Mouse (Mus musculus) mouse trophoblast stem cell (cell line): ENCODE measurements around the gene Rsf1.

Experiments
- in situ Hi-C, 2 experiments: fragments of 300-500 bp; cut with MseI, MboI; formaldehyde crosslinking; loops; 2 replicates in 1 of 2; 3 replicates in 1 of 2; pipeline ENCODE4 v1.15.1; 2025

The Rsf1 gene

DNA sequence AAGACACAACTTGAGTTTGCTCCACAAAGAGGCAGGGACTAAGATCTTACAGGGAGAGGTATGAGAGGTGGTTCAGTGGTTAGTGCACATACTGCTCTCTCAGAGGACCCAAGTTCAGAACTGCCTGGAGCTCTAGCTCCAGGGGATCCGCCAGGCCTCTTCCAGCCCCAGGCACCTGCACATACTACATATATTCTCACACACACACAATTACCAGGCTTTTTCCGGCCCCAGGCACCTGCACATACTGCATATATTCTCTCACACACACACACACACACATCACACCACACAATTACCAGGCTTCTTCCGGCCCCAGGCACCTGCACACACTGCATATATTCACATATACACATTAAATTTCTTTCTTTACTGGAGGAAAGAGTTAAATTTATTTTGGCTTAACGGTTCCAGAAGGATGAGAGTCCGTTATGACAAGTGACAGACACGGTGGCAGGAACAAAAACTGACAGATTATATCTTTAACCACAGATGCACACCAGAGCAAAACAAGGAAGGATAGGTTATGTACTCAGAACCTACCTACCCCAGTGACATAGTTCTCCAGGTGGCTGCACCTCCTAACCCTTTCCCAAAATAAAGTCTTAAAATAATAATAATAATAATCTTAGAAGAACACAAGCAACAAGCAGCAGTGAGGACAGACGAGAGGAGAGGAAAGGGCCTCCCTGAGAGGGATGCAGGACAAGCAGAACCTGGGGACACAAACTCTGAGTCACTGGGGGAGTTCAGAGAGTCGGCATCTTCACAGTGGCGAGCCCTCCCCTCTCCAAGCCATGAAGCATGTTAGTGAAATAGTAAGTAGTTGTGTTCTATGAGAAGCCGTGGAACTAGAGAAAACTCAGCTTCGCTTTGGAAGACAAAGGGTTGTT lies 144.2 kb downstream of the Rsf1 start:
- in situ Hi-C loops: no loop called here

DNA sequence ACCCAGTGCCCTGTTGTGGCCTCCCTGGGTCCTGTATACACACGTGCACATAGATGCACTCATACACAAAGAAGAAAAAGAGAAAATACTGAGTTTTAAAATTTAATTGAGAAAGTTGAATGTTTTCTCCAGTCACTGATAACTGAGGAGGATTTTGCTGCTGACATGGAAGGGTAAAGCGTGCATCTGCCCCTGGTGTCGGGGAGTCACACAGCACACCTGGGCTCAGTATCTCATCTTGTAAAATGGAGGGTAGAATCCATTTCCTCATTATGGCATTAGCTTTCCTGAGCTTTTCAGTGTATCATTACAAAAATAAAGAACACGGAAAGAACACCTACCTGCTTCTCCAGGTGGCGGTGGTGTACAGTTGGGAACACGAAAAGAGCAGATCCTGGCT lies 145.7 kb downstream of the Rsf1 start:
- in situ Hi-C loops: no loop called here

DNA sequence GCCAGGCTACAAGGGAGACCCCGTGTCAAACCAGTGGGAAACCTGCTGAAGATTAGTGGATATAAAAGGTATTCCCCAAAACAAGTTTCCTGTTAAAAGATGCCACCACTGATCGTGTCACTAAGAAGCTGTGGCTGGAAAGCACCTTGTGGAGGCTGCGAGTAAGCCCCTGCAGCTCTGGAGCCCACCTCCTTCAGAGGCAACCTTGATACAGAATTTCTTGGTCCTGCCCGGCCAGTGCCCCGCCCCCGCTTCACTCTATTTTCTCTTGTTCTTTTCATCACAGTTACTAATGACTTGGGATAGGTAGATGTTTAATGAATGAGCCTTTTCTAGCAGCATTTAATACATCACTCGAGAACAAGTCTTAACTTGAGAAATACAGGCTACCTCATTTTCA lies 146.4 kb downstream of the Rsf1 start:
- in situ Hi-C loops: no loop called here

DNA sequence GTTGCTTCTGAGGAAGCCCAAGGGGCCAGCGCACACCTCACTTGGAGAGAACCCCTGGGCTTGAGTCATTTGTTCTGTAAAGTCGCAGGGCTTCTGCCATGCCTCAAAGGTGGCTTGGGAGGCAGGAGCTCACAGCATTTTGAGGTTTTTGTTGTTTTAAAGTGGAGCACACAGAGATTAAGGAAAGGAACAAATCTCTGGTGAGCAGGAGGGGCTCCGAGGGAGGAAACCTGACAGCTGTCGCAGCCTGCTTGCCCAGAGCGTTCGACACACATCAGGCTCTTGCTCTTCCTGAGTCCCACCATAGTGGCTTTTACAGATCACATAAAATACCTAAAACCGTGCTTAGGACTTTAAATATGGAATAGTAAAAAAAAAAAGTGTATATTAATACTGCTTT lies 147.1 kb downstream of the Rsf1 start:
- in situ Hi-C loops: no loop called here

DNA sequence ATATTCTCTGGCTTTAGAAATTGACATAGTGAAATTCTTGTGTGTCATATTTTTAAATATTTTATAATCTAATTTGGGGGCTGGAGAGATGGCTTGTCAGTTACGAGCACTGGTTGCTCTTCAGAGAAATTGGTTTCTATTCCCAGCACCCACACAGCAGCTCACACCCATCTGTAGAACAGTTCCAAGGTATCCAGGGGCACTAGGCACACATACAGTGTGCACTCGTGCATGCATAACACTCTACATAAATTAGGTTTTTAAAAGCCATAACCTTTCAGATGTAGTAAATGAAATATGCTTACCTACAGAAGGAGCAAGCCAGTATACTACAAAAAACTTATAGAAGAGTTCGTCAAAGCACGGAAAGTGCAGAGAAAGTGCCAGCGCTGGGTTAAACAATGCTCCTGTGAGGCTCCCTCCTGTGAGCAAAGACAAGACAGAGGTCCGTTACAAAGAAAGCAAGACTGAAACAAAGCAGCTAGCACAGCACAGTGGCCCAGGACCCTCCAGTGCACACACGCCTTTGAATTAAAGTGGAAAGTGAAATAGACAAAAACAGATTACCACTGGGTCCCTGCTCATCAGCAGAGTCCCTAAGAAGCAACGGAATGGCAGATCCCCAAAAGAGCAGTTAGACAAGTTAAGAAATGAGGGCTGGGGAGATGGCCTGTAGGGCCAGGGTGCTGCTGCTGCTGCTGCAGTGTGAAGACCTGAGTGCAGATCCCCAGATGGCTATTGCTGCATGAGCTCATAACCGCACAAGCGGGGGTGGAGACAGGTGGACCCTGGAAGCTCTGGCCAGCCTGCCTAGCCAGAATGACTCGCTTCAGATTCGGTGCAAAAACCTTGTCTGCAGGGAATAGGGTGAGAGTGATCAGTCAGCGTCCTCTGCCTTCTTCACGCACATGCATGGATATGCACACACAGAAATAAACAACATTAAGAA lies 149.3 kb downstream of the Rsf1 start:
- in situ Hi-C loops: no loop called here

DNA sequence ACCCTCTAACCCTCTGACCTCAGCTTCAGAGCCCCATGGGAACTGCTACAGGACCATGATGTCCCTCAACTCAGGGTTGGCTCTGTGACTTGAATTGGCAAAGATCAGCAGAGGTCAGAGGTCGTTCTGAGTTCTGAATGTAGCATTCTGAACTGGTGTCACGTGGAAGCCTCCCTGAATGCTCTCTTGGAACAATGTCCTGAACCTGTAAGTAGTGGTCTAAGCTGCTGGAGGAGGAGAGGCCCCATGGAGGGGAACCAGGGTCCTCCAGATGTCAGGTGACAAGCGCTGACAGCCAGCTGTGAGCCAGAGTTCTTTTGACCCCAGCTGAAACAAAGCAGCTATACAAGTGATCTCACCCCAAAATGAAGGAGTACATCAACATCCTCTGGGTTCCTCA lies 150.7 kb downstream of the Rsf1 start:
- in situ Hi-C loops: no loop called here

DNA sequence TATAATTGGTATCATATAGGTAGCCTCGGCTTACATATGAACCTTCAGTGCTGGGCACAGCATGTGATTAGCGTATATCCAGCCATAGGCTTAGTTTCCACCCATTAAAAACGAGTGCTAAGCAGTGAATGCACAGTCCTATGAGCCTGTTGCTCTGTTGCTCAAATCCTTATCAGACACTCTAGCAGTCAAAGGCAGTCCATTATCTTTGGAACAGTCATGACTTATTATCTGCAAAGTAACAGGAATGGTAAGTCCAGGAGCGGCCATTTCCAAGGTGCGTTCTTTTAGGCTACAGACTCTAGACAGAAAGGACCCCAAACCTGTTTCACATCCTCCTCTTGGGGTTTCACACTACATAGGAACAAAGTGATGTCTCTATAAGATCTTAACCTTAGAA lies 153.9 kb downstream of the Rsf1 start:
- in situ Hi-C loops: no loop called here

DNA sequence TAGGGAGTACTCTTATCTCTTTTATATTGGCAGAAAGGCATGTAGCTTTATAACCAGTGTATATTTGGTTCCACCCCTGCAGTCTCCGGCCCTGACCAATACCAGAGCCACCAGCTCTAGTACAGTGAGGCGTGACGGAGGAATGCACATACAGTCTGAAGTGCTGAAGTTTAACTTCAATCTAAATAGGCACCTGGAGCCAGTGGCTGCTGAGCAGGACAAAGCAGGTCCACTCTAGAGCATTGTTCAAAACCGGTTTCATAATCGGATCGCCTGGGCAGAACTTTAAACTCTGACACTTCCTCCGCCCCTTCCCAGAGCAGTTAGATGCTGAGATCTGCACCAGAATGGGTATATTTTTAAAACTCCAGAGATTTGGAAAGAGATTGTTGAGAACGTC lies 155.3 kb downstream of the Rsf1 start:
- in situ Hi-C loops: no loop called here

DNA sequence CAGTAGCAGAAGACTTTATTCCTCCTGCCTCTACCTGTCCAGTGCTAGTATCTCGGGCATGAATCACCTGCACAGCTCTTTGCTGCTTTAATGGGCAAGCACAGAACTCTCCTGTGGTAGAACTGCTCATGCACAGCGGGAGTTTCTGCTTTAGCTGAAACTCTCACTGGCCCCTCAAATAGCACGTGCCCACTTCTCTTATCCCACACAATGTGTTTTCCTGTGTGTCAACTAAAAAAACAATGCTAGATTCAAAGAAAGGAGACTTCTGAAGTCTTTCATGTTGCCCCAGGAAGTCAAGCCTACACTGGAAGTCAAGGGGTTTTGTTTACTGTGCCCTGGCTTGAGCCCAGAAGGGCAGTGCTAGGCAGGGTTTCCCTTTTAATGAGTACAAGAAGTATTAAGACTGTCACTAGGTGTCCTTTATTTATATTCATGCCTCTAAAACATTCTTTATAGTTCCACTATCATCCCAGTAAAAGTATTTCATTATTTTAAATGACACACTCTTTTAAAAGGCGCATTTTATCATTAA lies 156.3 kb downstream of the Rsf1 start:
- in situ Hi-C loops: no loop called here

DNA sequence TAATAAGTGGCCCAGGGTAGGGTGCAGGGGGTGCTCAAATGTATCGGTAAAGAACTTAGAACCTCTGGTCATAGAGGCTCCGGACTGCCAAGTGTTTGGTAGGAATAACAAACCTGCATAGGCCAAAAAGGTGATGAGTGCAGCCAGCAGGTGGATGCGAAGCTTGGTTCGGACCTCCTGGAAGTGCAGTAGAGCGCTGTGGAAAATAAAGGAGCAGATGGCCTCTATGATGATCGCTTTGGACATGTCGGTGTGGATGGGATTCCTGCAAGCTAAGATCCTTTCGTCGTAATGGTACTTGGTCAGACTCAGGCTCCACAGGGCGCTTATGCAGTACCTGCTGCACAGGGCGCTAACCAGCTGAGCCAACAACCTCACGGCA lies 157.6 kb downstream of the Rsf1 start:
- in situ Hi-C loops: no loop called here

DNA sequence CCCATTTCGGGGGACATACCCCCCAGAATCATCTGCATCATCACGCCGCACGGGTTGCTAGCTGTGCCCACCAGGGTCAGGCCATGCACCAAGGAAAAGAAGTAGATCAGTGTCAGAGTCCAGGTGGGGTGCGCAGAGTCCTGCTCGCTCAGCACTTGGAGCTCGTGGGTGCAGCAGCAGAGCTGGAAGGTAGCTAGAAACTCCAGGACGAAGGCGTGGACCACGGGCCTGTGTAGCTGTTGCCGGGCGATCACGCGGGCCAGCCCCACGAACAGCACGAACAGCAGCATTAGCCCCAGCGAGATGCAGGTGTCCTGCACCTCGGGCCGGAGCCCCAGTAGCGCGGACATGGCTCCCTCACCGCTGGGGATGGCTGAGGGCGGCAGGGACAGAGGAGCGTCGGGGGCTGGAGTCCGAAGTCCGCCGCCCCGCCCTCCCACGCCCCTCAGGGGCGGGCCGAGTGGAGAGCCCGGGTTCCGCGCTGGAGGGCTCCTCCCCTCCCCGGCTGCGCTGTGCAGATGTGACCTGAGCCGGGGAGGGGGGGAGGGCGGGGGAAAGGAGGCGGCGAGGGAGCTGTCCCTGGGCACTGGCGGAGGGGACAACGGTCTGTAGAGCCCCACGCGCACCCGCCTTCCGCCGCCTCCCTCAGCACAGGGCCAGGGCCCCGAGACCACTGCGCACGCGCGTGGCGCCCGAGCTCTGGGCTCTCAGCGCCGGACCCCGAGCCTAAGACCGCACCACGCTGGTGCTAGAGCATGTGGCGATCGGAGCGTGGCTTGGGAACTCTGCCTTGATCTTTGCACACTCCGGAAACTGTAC lies 158.2 kb downstream of the Rsf1 start, which contains the start of gene Aqp11:
TSS of gene Aqp11 (minus strand) at position 652 of the 819 bp plus-strand sequence.
- in situ Hi-C loops: no loop called here

DNA sequence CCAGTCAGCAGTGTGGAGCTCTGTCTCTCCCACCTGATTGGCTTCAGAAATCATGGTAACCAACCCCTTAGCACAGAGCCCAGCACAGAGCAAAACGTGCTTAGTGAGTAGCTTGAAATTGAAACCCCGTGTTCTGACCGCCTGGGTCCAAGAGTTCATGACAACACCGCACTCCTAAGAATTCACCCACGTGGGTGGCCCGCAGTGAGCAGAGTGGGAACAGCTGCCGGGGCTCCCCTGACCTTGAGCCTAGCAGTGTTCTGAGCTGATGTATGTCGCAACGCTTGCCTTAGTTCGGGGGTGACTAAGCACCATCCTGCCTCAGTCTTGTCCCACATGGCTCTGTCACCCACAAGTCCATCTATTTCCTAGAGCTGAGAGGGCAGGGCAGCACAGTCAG lies 161.3 kb downstream of the Rsf1 start:
- in situ Hi-C loops: loop anchor here (10.0 kb wide), 2 partner anchors 104 to 234 kb away; no protein-coding TSS in a partner anchor

DNA sequence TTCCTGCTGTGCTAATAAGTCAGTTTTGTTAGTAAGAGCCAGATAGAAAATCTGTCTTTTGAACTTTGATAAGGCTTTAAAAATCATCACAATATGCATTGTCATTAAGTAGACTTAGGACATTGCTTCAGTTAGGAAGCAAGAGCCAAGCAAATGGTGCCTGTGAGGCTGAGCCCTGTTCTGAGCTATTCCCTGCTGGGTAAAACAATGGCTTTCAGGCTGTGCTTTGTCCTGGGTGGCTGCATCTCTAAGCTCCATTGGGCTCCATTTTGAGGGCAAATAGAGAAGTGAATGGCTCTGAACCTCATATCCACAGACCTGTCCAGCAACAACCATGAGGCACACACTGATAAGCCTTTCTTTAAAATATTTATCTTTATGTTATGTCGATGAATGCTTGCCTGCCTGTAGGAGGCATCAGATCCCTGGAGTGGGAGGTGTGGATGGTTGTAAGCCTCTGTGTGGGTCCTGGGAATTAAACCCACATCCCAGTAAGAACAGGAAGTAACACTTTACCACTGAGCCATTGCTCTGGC lies 162.1 kb downstream of the Rsf1 start:
- in situ Hi-C loops: loop anchor here (10.0 kb wide), 2 partner anchors 103 to 233 kb away; no protein-coding TSS in a partner anchor
